7 mouse cellular contexts compared by ENCODE assay signal in the genomic region with DNA sequence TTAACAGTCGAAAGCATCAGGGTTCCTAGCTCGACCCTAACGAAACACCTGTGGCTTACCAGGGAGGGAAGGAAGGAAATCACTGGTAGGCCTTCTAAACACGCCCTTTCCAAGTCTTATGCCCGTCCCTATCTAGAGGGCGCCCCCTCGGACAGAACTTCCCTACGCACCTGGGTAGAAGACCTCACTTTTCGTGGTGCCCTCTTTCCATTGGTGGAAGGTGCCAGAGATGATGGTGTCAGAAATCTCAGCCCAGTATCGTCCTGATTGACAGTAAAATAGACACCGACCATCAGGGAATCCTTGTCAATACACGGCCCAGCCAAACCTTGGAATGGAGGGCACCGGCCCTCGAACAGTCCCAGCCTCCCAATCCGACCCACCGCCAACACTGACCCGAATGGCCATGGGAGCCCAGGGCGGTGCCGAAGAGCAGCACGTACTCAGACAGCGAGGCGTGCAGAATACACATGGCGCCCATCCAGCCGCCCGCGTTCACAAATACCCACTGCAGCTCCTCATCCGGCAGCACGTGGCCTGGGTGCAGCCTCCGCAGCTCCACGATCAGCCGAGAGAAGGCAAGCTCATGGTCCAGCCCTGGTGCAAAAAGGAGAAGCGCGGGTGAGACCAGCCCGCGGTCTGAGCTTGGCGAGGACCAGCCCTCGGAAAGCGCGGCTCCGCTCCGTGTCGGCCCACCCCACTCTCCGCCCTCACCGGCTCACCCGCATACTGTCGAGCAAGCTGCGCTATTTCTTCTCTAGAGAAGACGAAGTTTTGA. TPM values are rescaled to one million over a fixed set of nuclear protein-coding genes. Genes with fewer than 3 reads are reported as not detected.
DNase-seq lines count a peak whose midpoint lies in the region; ATAC-seq and TF ChIP-seq lines count a peak whose summit lies in the region.

No protein-coding gene starts in this region.

- peak overlapping the region; percentile 46 for H3K27ac ChIP-seq in CH12.LX (ENCODE audit: insufficient read depth, low read depth)
- peak overlapping the region; percentile 92 for H3K27ac ChIP-seq in left cerebral cortex, adult 2 months

- peaks cover 6% of the 10 kb centered on the region for H3K9me3 ChIP-seq in CH12.LX (replicated peaks; ENCODE audit: low read length)

- H3K4me3 ChIP-seq in CH12.LX (replicated peaks in 1 of 3; ENCODE audit: low read depth in 2 of 3, low read length in 2 of 3, poor library complexity in 1 of 3), result peak overlapping the region; percentile 63 to 89 (median 87)
- H3K4me3 ChIP-seq in left cerebral cortex, adult 2 months, result peak overlapping the region; percentile 68

- peak in 1 of 2 experiments; percentile 49; a peak in 2 of 4 replicates for TF ChIP-seq CTCF in CH12.LX (conservative IDR thresholded peaks at IDR 0.05 in 1 of 2, IDR thresholded peaks at IDR 0.05 in 1 of 2; ENCODE audit: low read depth in 2 of 2, low read length in 2 of 2)
- TF ChIP-seq CTCF in left cerebral cortex, adult 2 months (IDR thresholded peaks at IDR 0.05), result no peak; the same call in 1 of the 2 replicates

- H3K36me3 ChIP-seq in CH12.LX (replicated peaks in 1 of 2; ENCODE audit: control insufficient read depth in 1 of 2, insufficient read depth in 1 of 2, low read length in 1 of 2), result peaks cover 13 to 19% of the 10 kb centered on the region in 2 experiments

- dilution Hi-C loops in CH12.LX (cut with MboI; ENCODE audit: extremely low pct_ligation_motif_present, extremely low pct_unique_long_range_greater_than_20kb, low sequenced_read_pairs), result no loop called here

- H3K4me2 ChIP-seq in CH12.LX (ENCODE audit: insufficient read depth, low read depth, poor library complexity, severe bottlenecking), result peak overlapping the region; percentile 62

- TF ChIP-seq POLR2A in CH12.LX (IDR thresholded peaks at IDR 0.05; ENCODE audit: low read depth, low read length), result no peak

- in situ Hi-C loops in CH12.LX (cut with MboI; ENCODE audit: low pct_ligation_motif_present, low pct_unique_long_range_greater_than_20kb, low sequenced_read_pairs), result no loop called here

- intact Hi-C loops in left cerebral cortex, adult 2 months (cut with DNase I), result loop anchor here (2.0 kb wide), 1 partner anchor 14 kb away; a partner anchor contains a TSS

- peak; percentile 24 for TF ChIP-seq EP300 in CH12.LX (IDR thresholded peaks at IDR 0.05; ENCODE audit: low read length)

- H3K79me2 ChIP-seq in CH12.LX (replicated peaks; ENCODE audit: control insufficient read depth, extremely low read depth, insufficient read depth, poor library complexity, severe bottlenecking), result 0 out of 2 replicates have a peak, but pooled peaks cover 8% of the 10 kb centered on the region

- TF ChIP-seq RAD21 in CH12.LX (IDR thresholded peaks at IDR 0.05; ENCODE audit: low read depth, low read length), result no peak; the same call in 1 of the 2 replicates

- DNase-seq in B cell, adult 2 months, result peak; percentile 41 to 51
- DNase-seq in CH12.LX (ENCODE audit: extremely low read depth), result peak; percentile 76
- peak; percentile 70 to 77 for DNase-seq in left cerebral cortex, adult 2 months (ENCODE audit: extremely low spot score in 1 of 2, low spot score in 2 of 2)
- peak; percentile 56 to 63 for DNase-seq in spleen, postnatal 4 days (ENCODE audit: low spot score in 2 of 2)

- peaks cover 8 to 15% of the 10 kb centered on the region in 2 experiments; a peak in 3 of 4 replicates for H3K4me1 ChIP-seq in CH12.LX (ENCODE audit: control insufficient read depth in 1 of 2, insufficient read depth in 2 of 2)

- peak; percentile 69 for ATAC-seq in common myeloid progenitor, adult 5-6 weeks (replicated peaks; ENCODE audit: low read depth, poor library complexity, severe bottlenecking)
- ATAC-seq in granulocyte monocyte progenitor cell, adult 5-6 weeks (replicated peaks; ENCODE audit: poor library complexity, severe bottlenecking), result peak; percentile 70
- peak; percentile 71 for ATAC-seq in megakaryocyte, adult 5-6 weeks (ENCODE audit: poor library complexity, severe bottlenecking)

- H3K9ac ChIP-seq in CH12.LX (ENCODE audit: insufficient read depth, low read depth), result peak overlapping the region; percentile 47

- peaks cover 25% of the 10 kb centered on the region for H3K27me3 ChIP-seq in CH12.LX (replicated peaks)

TF ChIP-seq in CH12.LX, 34 proteins besides CTCF, POLR2A, EP300 and RAD21 (continues in another document):
- TF ChIP-seq MAFK (IDR thresholded peaks at IDR 0.05; ENCODE audit: insufficient replicate concordance, low read length) (no peak), CHD1 (IDR thresholded peaks at IDR 0.05; ENCODE audit: low read depth, low read length) (0 out of 2 replicates have a peak, but pooled peaks have one; percentile 9), CHD2 (IDR thresholded peaks at IDR 0.05; ENCODE audit: low read length) (no peak), ZKSCAN1 (IDR thresholded peaks at IDR 0.05; ENCODE audit: borderline replicate concordance, low read depth, low read length) (no peak), ELF1 (IDR thresholded peaks at IDR 0.05; ENCODE audit: low read depth, low read length) (no peak), E2F4 (IDR thresholded peaks at IDR 0.05; ENCODE audit: insufficient replicate concordance, low read depth, low read length) (no peak), TBP (conservative IDR thresholded peaks at IDR 0.05; ENCODE audit: low read depth, low read length) (no peak), IRF4 (IDR thresholded peaks at IDR 0.05; ENCODE audit: low read depth, low read length) (peak; percentile 24; the same call in 1 of the 2 replicates), POLR2AphosphoS2 (IDR thresholded peaks at IDR 0.05; ENCODE audit: low read depth, low read length) (no peak), SMC3 (IDR thresholded peaks at IDR 0.05; ENCODE audit: low read depth, low read length) (no peak), RCOR1 (conservative IDR thresholded peaks at IDR 0.05; ENCODE audit: low read depth, low read length) (no peak), JUND (conservative IDR thresholded peaks at IDR 0.05; ENCODE audit: low read depth, low read length) (no peak), TCF12 (IDR thresholded peaks at IDR 0.05; ENCODE audit: low read depth, low read length) (peak; percentile 20; the same call in 1 of the 2 replicates), KAT2A (IDR thresholded peaks at IDR 0.05; ENCODE audit: insufficient replicate concordance, low read length) (no peak), MYC (IDR thresholded peaks at IDR 0.05; ENCODE audit: low read depth, low read length) (peak; percentile 57; the same call in 1 of the 2 replicates), USF2 (conservative IDR thresholded peaks at IDR 0.05; ENCODE audit: low read depth, low read length) (no peak), GABPA (IDR thresholded peaks at IDR 0.05; ENCODE audit: insufficient replicate concordance, low read depth, low read length) (no peak)

RNA-seq across cellular contexts. Expression of a gene that starts 9.6 kb away (rescaled TPM):
- total RNA-seq in CH12.LX (2012; rRNA removed) (not detected in 2 replicates), CH12.LX (2014; rRNA removed) (not detected in 2 replicates)
- not detected in 2 replicates for polyA plus RNA-seq in CH12.LX (2012; ENCODE audit: insufficient read length, low read depth)
- not detected in 2 replicates for total RNA-seq in common myeloid progenitor, adult 5-6 weeks (2017)
- total RNA-seq in granulocyte monocyte progenitor cell, adult 5-6 weeks (2014; fragmentation: Nextera tagmentation), result not detected in 2 replicates
- total RNA-seq in granulocyte monocyte progenitor cell, adult 5-6 weeks (2017), result not detected in 2 replicates
- total RNA-seq in left cerebral cortex, adult 2 months (2021), result under 1 TPM in 1 of 2 experiments, not detected in 1; 0.52 TPM
- not detected in 2 replicates for total RNA-seq in megakaryocyte, adult 5-6 weeks (2015)
- total RNA-seq in megakaryocyte, adult 5-6 weeks (2017), result not detected in 2 replicates

RNA-seq across cellular contexts. Expression of a gene that starts 14.5 kb away (rescaled TPM):
- total RNA-seq in CH12.LX (2012; rRNA removed) (18.6 and 19.1 TPM in 2 replicates), CH12.LX (2014; rRNA removed) (23.0 and 23.2 TPM in 2 replicates)
- 16.6 and 22.9 TPM in 2 replicates for polyA plus RNA-seq in CH12.LX (2012; ENCODE audit: insufficient read length, low read depth)
- total RNA-seq in common myeloid progenitor, adult 5-6 weeks (2017), result 18.4 and 26.9 TPM in 2 replicates
- total RNA-seq in granulocyte monocyte progenitor cell, adult 5-6 weeks (2014; fragmentation: Nextera tagmentation), result 26.7 and 27.2 TPM in 2 replicates
- total RNA-seq in granulocyte monocyte progenitor cell, adult 5-6 weeks (2017), result 33.0 and 39.2 TPM in 2 replicates
- 10 to 100 TPM; 85.8 to 88.5 TPM for total RNA-seq in left cerebral cortex, adult 2 months (2021)
- 20.4 and 21.7 TPM in 2 replicates for total RNA-seq in megakaryocyte, adult 5-6 weeks (2015)
- 18.7 and 24.3 TPM in 2 replicates for total RNA-seq in megakaryocyte, adult 5-6 weeks (2017)

RNA-seq across cellular contexts. Expression of a gene that starts 15.4 kb away (rescaled TPM):
- total RNA-seq in CH12.LX (2012; rRNA removed) (60.7 and 70.2 TPM in 2 replicates), CH12.LX (2014; rRNA removed) (19.8 and 26.4 TPM in 2 replicates)
- 89.4 and 97.5 TPM in 2 replicates for polyA plus RNA-seq in CH12.LX (2012; ENCODE audit: insufficient read length, low read depth)
- total RNA-seq in common myeloid progenitor, adult 5-6 weeks (2017), result 61.0 and 86.9 TPM in 2 replicates
- 46.7 and 68.6 TPM in 2 replicates for total RNA-seq in granulocyte monocyte progenitor cell, adult 5-6 weeks (2014; fragmentation: Nextera tagmentation)
- 32.9 and 59.9 TPM in 2 replicates for total RNA-seq in granulocyte monocyte progenitor cell, adult 5-6 weeks (2017)
- 10 to 100 TPM; 58.0 to 58.9 TPM for total RNA-seq in left cerebral cortex, adult 2 months (2021)
- total RNA-seq in megakaryocyte, adult 5-6 weeks (2015), result 54.5 and 70.0 TPM in 2 replicates
- 66.2 and 71.0 TPM in 2 replicates for total RNA-seq in megakaryocyte, adult 5-6 weeks (2017)

RNA-seq across cellular contexts. Expression of a gene that starts 17.6 kb away (rescaled TPM):
- total RNA-seq in CH12.LX (2012; rRNA removed) (130 and 133 TPM in 2 replicates), CH12.LX (2014; rRNA removed) (112 and 125 TPM in 2 replicates)
- polyA plus RNA-seq in CH12.LX (2012; ENCODE audit: insufficient read length, low read depth), result 90.5 and 117 TPM in 2 replicates
- total RNA-seq in common myeloid progenitor, adult 5-6 weeks (2017), result 62.8 and 92.5 TPM in 2 replicates
- 56.6 and 61.4 TPM in 2 replicates for total RNA-seq in granulocyte monocyte progenitor cell, adult 5-6 weeks (2014; fragmentation: Nextera tagmentation)
- 45.6 and 72.8 TPM in 2 replicates for total RNA-seq in granulocyte monocyte progenitor cell, adult 5-6 weeks (2017)
- 100 to 1,000 TPM; 165 TPM for total RNA-seq in left cerebral cortex, adult 2 months (2021)
- 80.5 and 92.2 TPM in 2 replicates for total RNA-seq in megakaryocyte, adult 5-6 weeks (2015)
- 73.5 and 100 TPM in 2 replicates for total RNA-seq in megakaryocyte, adult 5-6 weeks (2017)

RNA-seq across cellular contexts. Expression of a gene that starts 27.2 kb away (rescaled TPM):
- 65.3 and 84.1 TPM in 2 replicates for total RNA-seq in CH12.LX (2012; rRNA removed)
- 62.8 and 72.8 TPM in 2 replicates for total RNA-seq in CH12.LX (2014; rRNA removed)
- polyA plus RNA-seq in CH12.LX (2012; ENCODE audit: insufficient read length, low read depth), result 48.1 and 48.5 TPM in 2 replicates
- 22.8 and 28.2 TPM in 2 replicates for total RNA-seq in common myeloid progenitor, adult 5-6 weeks (2017)
- 23.0 and 45.3 TPM in 2 replicates for total RNA-seq in granulocyte monocyte progenitor cell, adult 5-6 weeks (2014; fragmentation: Nextera tagmentation)
- total RNA-seq in granulocyte monocyte progenitor cell, adult 5-6 weeks (2017), result 15.0 and 20.1 TPM in 2 replicates
- total RNA-seq in left cerebral cortex, adult 2 months (2021), result 10 to 100 TPM; 27.7 to 30.7 TPM
- total RNA-seq in megakaryocyte, adult 5-6 weeks (2015), result 15.8 and 18.2 TPM in 2 replicates
- total RNA-seq in megakaryocyte, adult 5-6 weeks (2017), result 15.5 and 26.2 TPM in 2 replicates

Comparison
In these comparisons a context has a peak if more than half of its experiments do, and no peak if none do; other contexts are left out.
1. Peak in every context shown above with its lines: DNase-seq, ATAC-seq, H3K4me3 ChIP-seq and H3K27ac ChIP-seq.